8 mouse cellular contexts compared by ENCODE assay signal in the genomic region with DNA sequence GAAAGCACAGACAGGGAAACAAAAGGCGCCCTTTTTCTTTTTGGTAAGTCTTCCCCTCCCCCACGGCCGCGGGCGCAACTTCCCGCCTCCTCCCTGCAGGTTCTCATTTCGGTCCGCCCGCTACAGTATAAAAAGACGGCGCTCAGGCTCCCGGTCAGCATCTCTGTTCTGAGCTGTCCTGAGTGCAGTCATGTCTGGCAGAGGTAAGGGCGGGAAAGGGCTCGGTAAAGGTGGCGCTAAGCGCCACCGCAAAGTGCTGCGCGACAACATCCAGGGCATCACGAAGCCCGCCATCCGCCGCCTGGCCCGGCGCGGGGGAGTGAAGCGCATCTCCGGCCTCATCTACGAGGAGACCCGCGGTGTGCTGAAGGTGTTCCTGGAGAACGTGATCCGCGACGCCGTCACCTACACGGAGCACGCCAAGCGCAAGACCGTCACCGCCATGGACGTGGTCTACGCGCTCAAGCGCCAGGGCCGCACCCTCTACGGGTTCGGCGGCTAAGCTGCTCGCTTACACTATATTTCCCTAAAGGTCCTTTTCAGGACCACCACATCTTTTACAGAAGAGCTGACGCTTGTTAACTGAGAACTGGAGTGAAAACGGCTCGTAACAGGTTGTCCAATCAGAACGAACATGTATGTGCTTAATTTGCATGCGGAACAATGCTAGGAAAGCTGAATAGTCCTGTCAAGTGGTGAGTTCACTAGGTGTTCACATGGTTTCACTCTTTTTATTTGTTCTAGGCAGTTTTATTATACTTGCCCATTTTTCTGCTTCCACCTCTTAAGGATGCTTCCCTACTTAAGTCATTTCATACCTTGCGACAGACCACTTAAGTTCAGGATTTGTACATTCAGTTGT. TPM values are rescaled to one million over a fixed set of nuclear protein-coding genes. Genes with fewer than 3 reads are reported as not detected.
A peak's percentile ranks its signal among the peaks of the same experiment; 100 is the strongest.
DNase-seq lines count a peak whose midpoint lies in the region; ATAC-seq and TF ChIP-seq lines count a peak whose summit lies in the region.
"Not testable (repeated sequence)": the region's sequence is repeated elsewhere in the genome, so short reads cannot be mapped to it uniquely, and the experiment has no call there.

TSS of gene Hist1h4j (plus strand) at position 159 of the 862 bp plus-strand sequence.

- peak; percentile 74 for ATAC-seq in inflammation-experienced regulatory T-cells, adult 6 months
- peak; percentile 89 for ATAC-seq in megakaryocyte-erythroid progenitor cell, adult 5-6 weeks (replicated peaks; ENCODE audit: low FRiP score, low TSS enrichment, poor library complexity, severe bottlenecking)

- not testable (repeated sequence) for H3K4me1 ChIP-seq in cortical plate, adult 2 months (ENCODE audit: control insufficient read depth, insufficient read depth, low read length)

- peak within 1 kb of the TSS; percentile 51 for H3K4me3 ChIP-seq in cortical plate, adult 2 months (ENCODE audit: insufficient read depth, low read length)

- not testable (repeated sequence) for TF ChIP-seq CTCF in cortical plate, adult 2 months (IDR thresholded peaks at IDR 0.05; ENCODE audit: extremely low read depth, insufficient read depth, low read length)

- peak; percentile 83 for TF ChIP-seq POLR2A in cortical plate, adult 2 months (IDR thresholded peaks at IDR 0.05; ENCODE audit: extremely low read depth, insufficient read depth, low read length)

- intact Hi-C loops in gastrocnemius, postnatal 14 days (cut with DNase I; ENCODE audit: low total_unique reads), result not testable (repeated sequence)
- intact Hi-C loops in left cerebral cortex, postnatal 25 days (cut with DNase I), result loop anchor here (1.0 to 5.0 kb wide), 3 partner anchors 15 to 1947 kb away; partner anchors contain the start of genes Hist1h2ac, Hist1h2bc and Hist1h4k

- peak; percentile 79 for DNase-seq in adipocyte (ENCODE audit: low spot score)
- peak; percentile 52 for DNase-seq in gastrocnemius, postnatal 14 days
- peak; percentile 78 to 89 for DNase-seq in left cerebral cortex, postnatal 25 days (ENCODE audit: low spot score in 2 of 2)
- DNase-seq in right cerebral cortex, postnatal 25 days, result peak; percentile 78
- peak; percentile 71 to 84 for DNase-seq in urinary bladder, postnatal 4 days (ENCODE audit: low spot score in 2 of 2)

- 0 out of 2 replicates have a peak within 1 kb of the TSS, but pooled peaks have one; percentile 9 for H3K27ac ChIP-seq in cortical plate, adult 2 months (ENCODE audit: insufficient read depth, low read length)

RNA-seq across cellular contexts. Expression of gene Hist1h4j, which starts in this region (rescaled TPM):
- polyA plus RNA-seq in cortical plate, adult 2 months (2012; rRNA removed), result 2.3 and 2.4 TPM in 2 replicates
- 10 to 100 TPM; 15.5 to 16.2 TPM for total RNA-seq in gastrocnemius, postnatal 14 days (2021)
- not detected for polyA plus RNA-seq in inflammation-experienced regulatory T-cells, adult 6 months (2017; shearing (Covaris generic))
- total RNA-seq in left cerebral cortex, postnatal 25 days (2021), result 10 to 100 TPM; 18.4 to 22.2 TPM
- 3.8 and 29.3 TPM in 2 replicates for total RNA-seq in megakaryocyte-erythroid progenitor cell, adult 5-6 weeks (2014; fragmentation: Nextera tagmentation)
- total RNA-seq in megakaryocyte-erythroid progenitor cell, adult 5-6 weeks (2017), result 302 and 554 TPM in 2 replicates

Comparison
In these comparisons a context has a peak if more than half of its experiments do, and no peak if none do; other contexts are left out.
1. Peak in every context shown above with its lines: DNase-seq, ATAC-seq, H3K4me3 ChIP-seq and H3K27ac ChIP-seq.
2. Peak in ATAC-seq in inflammation-experienced regulatory T-cells, adult 6 months; RNA of the gene not detected or under 1 TPM.